Mouse (Mus musculus) heart, embryonic 16.5 days (tissue): ENCODE measurements around the gene Pdcd1lg2. TPM values are rescaled to one million over a fixed set of nuclear protein-coding genes. Genes with fewer than 3 reads are reported as not detected.

ENCODE experiments used
- ATAC-seq: fragments of 200-750 bp; cut with Nextera tagmentation; replicated peaks from 2 replicates; pipeline ENCODE4 v1.8.0; 2017; ENCODE audit warnings: moderate number of reproducible peaks; ENCODE audit not compliant: insufficient read depth, low FRiP score; ENCODE audit errors: extremely low read depth
- H3K27ac ChIP-seq: fragments of 300-500 bp; sonication (generic); 2 replicates; pipeline ENCODE4 v1.5.1; 2014; ENCODE audit warnings: mild to moderate bottlenecking, low read length, control low read depth, moderate library complexity
- H3K27me3 ChIP-seq: fragments of 300-500 bp; sonication (generic); 2 replicates; pipeline ENCODE4 v1.6.1; 2014; ENCODE audit warnings: low read length, mixed read lengths; ENCODE audit not compliant: control insufficient read depth, insufficient read depth
- H3K36me3 ChIP-seq: fragments of 300-500 bp; sonication (generic); 2 replicates; pipeline ENCODE4 v1.6.1; 2014; ENCODE audit not compliant: control insufficient read depth, insufficient read depth
- H3K4me1 ChIP-seq: fragments of 300-500 bp; sonication (generic); 2 replicates; pipeline ENCODE4 v1.6.1; 2014; ENCODE audit warnings: low read length, mixed read lengths; ENCODE audit not compliant: control insufficient read depth, insufficient read depth
- H3K4me2 ChIP-seq: fragments of 300-500 bp; sonication (generic); 2 replicates; pipeline ENCODE4 v1.6.1; 2014; ENCODE audit warnings: low read depth, mild to moderate bottlenecking, control low read depth, low read length
- H3K4me3 ChIP-seq: fragments of 300-500 bp; sonication (generic); 2 replicates; pipeline ENCODE4 v1.5.1; 2014; ENCODE audit warnings: mild to moderate bottlenecking, control low read depth, low read length
- H3K9ac ChIP-seq: fragments of 300-500 bp; sonication (generic); 2 replicates; pipeline ENCODE4 v1.6.1; 2014; ENCODE audit warnings: low read length, control low read depth
- H3K9me3 ChIP-seq: fragments of 300-500 bp; sonication (generic); replicated peaks from 2 replicates; pipeline ENCODE4 v1.6.1; 2016; ENCODE audit warnings: low read length; ENCODE audit not compliant: control insufficient read depth
- WGBS: fragments of 180-500 bp; shearing (Covaris S2); extraction: QIAGEN DNeasy Blood & Tissue Kit; methylation state at CpG from one replicate; pipeline ENCODE4 v1.1.7; 2014; 5-methylcytosine and 5-hydroxymethylcytosine counted together
- polyA plus RNA-seq: library from polyadenylated mRNA; unstranded; fragments of >200 nt; fragmentation: Nextera tagmentation; extraction: Ambion mirVana; gene quantifications from 2 replicates; pipeline ENCODE4 v1.2.1, GENCODE M21; 2015

The Pdcd1lg2 gene
- polyA plus RNA-seq, 1 experiment from 2014 or later = 0.41 TPM

DNA sequence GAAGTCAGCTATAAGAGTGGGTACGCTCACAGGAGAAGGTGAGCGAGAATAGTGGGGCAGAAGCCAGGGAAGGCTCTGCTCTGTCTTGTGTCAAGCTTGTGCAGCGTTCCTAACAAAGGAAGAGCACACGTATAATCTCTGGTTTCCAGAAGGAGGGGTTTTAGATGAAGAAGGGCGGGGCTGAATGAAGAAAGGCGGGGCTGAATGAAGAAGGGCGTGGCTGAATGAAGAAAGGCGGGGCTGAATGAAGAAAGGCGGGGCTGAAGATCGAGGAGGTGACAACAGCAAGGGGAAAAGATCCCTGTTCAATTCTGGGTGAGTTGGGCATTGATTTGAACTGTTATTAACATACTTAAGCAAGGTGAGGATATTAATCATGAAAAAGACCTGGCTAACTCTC lies 105.3 kb downstream of the Pdcd1lg2 start:
- Histone ChIP-seq H3K27ac (no peak overlapping the region), H3K9ac (no peak overlapping the region), H3K27me3 (no peaks in the 10 kb centered on the region), H3K4me2 (no peak overlapping the region), H3K4me3 (no peak overlapping the region), H3K4me1 (no peaks in the 10 kb centered on the region; the same call in 1 of the 2 replicates), H3K9me3 (peaks cover 4% of the 10 kb centered on the region; the same call in 1 of the 2 replicates), H3K36me3 (peaks cover 11% of the 10 kb centered on the region; the same call in 1 of the 2 replicates)
- no peak for ATAC-seq
- 74% methylated on average over 10 of the region's 10 CpGs for WGBS

DNA sequence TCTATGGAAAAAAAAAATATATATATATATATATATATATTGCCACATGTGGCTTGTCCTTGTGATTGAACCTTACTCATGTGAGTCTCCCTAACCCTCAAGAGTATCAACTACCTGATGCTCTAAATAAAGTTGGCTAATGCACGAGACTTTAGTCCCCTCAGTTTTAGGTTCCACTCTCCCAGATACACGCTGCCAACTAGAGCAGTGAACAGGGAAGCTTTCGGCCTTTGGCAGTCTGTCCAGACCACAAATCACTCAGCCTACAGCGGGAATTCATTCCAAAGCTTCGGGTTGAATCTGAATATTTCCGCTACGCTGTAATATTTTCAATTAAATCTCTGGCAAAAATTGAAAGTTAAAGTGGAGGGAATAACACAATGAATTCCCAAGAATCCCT lies 107.7 kb downstream of the Pdcd1lg2 start:
- Histone ChIP-seq H3K36me3 (peaks cover 11% of the 10 kb centered on the region; the same call in 1 of the 2 replicates), H3K27ac (no peak overlapping the region), H3K4me3 (no peak overlapping the region), H3K4me1 (peaks cover 6% of the 10 kb centered on the region), H3K4me2 (no peak overlapping the region), H3K27me3 (no peaks in the 10 kb centered on the region), H3K9me3 (peaks cover 4% of the 10 kb centered on the region; the same call in 1 of the 2 replicates), H3K9ac (no peak overlapping the region)
- WGBS = 75% methylated on average over 7 of the region's 7 CpGs
- no peak for ATAC-seq

DNA sequence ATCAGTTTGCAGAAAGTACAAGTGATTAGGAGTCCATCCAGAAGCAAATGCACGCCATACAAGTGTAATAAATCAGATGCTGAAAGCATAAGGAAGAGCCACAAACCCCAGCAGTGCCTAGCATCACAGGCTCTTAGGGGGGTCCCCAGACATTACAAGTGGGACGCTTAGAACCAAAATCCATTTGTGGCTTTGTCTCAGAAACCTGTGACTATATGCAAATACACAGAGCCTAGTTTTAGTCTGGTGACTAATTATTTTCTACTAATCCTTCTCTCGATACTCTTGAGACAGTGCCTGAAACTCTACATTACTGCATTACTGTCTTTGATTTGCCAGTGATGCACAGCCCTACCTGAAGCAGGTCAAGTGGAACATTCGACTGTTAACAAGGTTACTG lies 108.2 kb downstream of the Pdcd1lg2 start:
- Histone ChIP-seq H3K4me1 (peaks cover 11% of the 10 kb centered on the region), H3K27ac (no peak overlapping the region), H3K9ac (no peak overlapping the region), H3K27me3 (no peaks in the 10 kb centered on the region), H3K4me3 (no peak overlapping the region), H3K4me2 (no peak overlapping the region), H3K36me3 (peaks cover 11% of the 10 kb centered on the region; the same call in 1 of the 2 replicates), H3K9me3 (peaks cover 3% of the 10 kb centered on the region; the same call in 1 of the 2 replicates)
- ATAC-seq = no peak
- WGBS = 75% methylated on average over 4 of the region's 4 CpGs

Other genes starting within 250 kb of the Pdcd1lg2 start
- gene Jak2, start 159.1 kb upstream of the Pdcd1lg2 start, polyA plus RNA-seq = 5.5 and 6.4 TPM in 2 replicates
- gene Insl6, start 85.6 kb upstream of the Pdcd1lg2 start, polyA plus RNA-seq = 4.0 and 4.7 TPM in 2 replicates
- gene Rln1, start 76.2 kb upstream of the Pdcd1lg2 start, polyA plus RNA-seq = not detected in 2 replicates
- 53.1 and 88.0 TPM in 2 replicates for gene Plgrkt, start 43.5 kb upstream of the Pdcd1lg2 start, polyA plus RNA-seq
- 1.6 and 4.1 TPM in 2 replicates for gene Cd274, start 43.5 kb upstream of the Pdcd1lg2 start, polyA plus RNA-seq
- gene Ric1, start 111.4 kb downstream of the Pdcd1lg2 start, polyA plus RNA-seq = 6.7 and 6.9 TPM in 2 replicates
- gene Ermp1, start 237.5 kb downstream of the Pdcd1lg2 start, polyA plus RNA-seq = 8.1 and 8.8 TPM in 2 replicates